Mouse (Mus musculus) hindbrain, postnatal 0 days (tissue): ENCODE measurements at regions not wholly inside any gene's neighbourhood (a gene's known extent, or its start where the extent isn't known, plus 50 kb on each side); places are given as distances from the start of the nearest gene placed in this dataset.
A peak's percentile ranks its signal among the peaks of the same experiment; 100 is the strongest.

Experiments used
- ATAC-seq: fragments of 200-750 bp; cut with Nextera tagmentation; 2 replicates; pipeline ENCODE4 v1.8.0; 2017; ENCODE audit warnings: mild to moderate bottlenecking, moderate TSS enrichment, moderate library complexity
- DNase-seq: peaks from one replicate; pipeline ENCODE4 v3.0.0-alpha.2; 2015; ENCODE audit warnings: low spot score
- H3K27ac ChIP-seq: fragments of 300-500 bp; sonication (generic); 2 replicates; pipeline ENCODE4 v1.5.1; 2014; ENCODE audit warnings: mild to moderate bottlenecking
- H3K27me3 ChIP-seq: fragments of 300-500 bp; sonication (generic); 2 replicates; pipeline ENCODE4 v1.6.1; 2014; ENCODE audit warnings: low read length, mixed read lengths; ENCODE audit not compliant: insufficient read depth
- H3K36me3 ChIP-seq: fragments of 300-500 bp; sonication (generic); 2 replicates; pipeline ENCODE4 v1.6.1; 2014; ENCODE audit warnings: low read length, mixed read lengths; ENCODE audit not compliant: insufficient read depth
- H3K4me1 ChIP-seq: fragments of 300-500 bp; sonication (generic); 2 replicates; pipeline ENCODE4 v1.6.1; 2014; ENCODE audit warnings: antibody characterized with exemption, low read length, mixed read lengths; ENCODE audit not compliant: insufficient read depth
- H3K4me2 ChIP-seq: fragments of 300-500 bp; sonication (generic); 2 replicates; pipeline ENCODE4 v1.6.1; 2014; ENCODE audit warnings: low read depth, mild to moderate bottlenecking, low read length, moderate library complexity, mixed read lengths
- H3K4me3 ChIP-seq: fragments of 300-500 bp; sonication (generic); 2 replicates; pipeline ENCODE4 v1.5.1; 2014; ENCODE audit warnings: low read length
- H3K9ac ChIP-seq: fragments of 300-500 bp; sonication (generic); replicated peaks from 2 replicates; pipeline ENCODE4 v1.6.1; 2014; ENCODE audit warnings: mild to moderate bottlenecking, low read length, moderate library complexity, mixed read lengths
- H3K9me3 ChIP-seq: fragments of 300-500 bp; sonication (generic); 2 replicates; pipeline ENCODE4 v1.6.1; 2016; ENCODE audit warnings: low read length, mixed read lengths
- CTCF ChIP-seq: IDR thresholded peaks from 2 replicates; pipeline ENCODE4 v1.5.1; 2016; ENCODE audit warnings: antibody characterized with exemption, control low read depth, low read depth
- WGBS: fragments of 180-500 bp; shearing (Covaris S2); extraction: QIAGEN DNeasy Blood & Tissue Kit; methylation state at CpG from one replicate; pipeline ENCODE4 v1.1.7; 2014; 5-methylcytosine and 5-hydroxymethylcytosine counted together

DNA sequence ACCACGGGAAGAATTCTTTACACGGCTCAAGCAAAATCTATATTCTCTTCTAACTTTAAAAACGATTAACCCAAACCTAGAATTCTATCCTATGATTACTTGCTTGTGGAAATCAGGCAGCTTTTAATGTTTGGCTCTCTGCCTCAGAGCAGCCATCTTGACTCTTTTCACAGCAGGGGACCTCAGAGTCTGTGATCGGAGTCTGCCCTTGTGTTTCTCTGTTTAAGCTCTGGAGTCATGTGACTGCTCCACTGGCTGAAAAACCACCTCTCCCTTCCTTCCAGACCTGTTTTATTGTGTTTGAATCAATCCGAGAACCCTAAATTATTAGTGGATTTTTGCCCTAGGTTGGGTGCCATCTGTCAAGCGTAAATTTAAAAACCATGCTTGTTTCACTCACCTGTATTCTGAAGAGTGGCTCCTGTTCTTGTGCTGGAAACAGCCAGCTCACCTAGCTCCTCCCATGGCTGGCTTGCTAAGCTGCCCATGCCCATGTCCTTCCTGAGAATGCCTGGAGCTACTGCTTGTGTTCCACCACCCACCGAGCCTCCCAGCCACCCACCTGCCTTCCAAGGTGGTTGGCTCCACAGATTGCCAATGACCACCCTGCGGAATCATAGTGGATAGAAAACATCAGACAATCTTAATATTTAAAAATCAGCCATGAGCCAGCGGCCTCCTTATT, 62.6 kb downstream of the Perp start:
- 85% methylated on average over 9 of the region's 9 CpGs for whole genome bisulfite sequencing
- Histone ChIP-seq H3K27me3 (no peaks in the 10 kb centered on the region), H3K27ac (no peak overlapping the region), H3K4me3 (no peak overlapping the region), H3K4me1 (no peaks in the 10 kb centered on the region), H3K9ac (no peak overlapping the region), H3K36me3 (no peaks in the 10 kb centered on the region), H3K4me2 (no peak overlapping the region), H3K9me3 (no peaks in the 10 kb centered on the region)
- DNase-seq = no peak
- TF ChIP-seq CTCF = no peak
- no peak for ATAC-seq

GRCm38 (mm10) chr10:18909307-18909706, 64.5 kb downstream of the Perp start:
- Histone ChIP-seq H3K4me2 (no peak overlapping the region), H3K36me3 (no peaks in the 10 kb centered on the region), H3K27ac (no peak overlapping the region), H3K9ac (no peak overlapping the region), H3K4me1 (no peaks in the 10 kb centered on the region), H3K9me3 (no peaks in the 10 kb centered on the region), H3K27me3 (no peaks in the 10 kb centered on the region), H3K4me3 (no peak overlapping the region)
- DNase-seq (no peak), ATAC-seq (no peak)
- WGBS = 87% methylated on average over 3 of the region's 3 CpGs
- TF ChIP-seq CTCF = no peak

GRCm38 (mm10) chr10:18910898-18911297, 66.1 kb downstream of the Perp start:
- WGBS = 10% methylated on average over 2 of the region's 2 CpGs
- H3K36me3 ChIP-seq = no peaks in the 10 kb centered on the region
- peak; percentile 57 for DNase-seq
- no peak overlapping the region for H3K27ac ChIP-seq
- no peak overlapping the region for H3K4me3 ChIP-seq
- no peaks in the 10 kb centered on the region for H3K4me1 ChIP-seq
- no peaks in the 10 kb centered on the region for H3K27me3 ChIP-seq
- no peak overlapping the region for H3K4me2 ChIP-seq
- no peak for ATAC-seq
- TF ChIP-seq CTCF = peak; percentile 60
- H3K9me3 ChIP-seq = no peaks in the 10 kb centered on the region
- no peak overlapping the region for H3K9ac ChIP-seq

- no peak overlapping the region for H3K27ac ChIP-seq
- DNase-seq (peak; percentile 80), ATAC-seq (peak; percentile 71)
- no peaks in the 10 kb centered on the region for H3K4me1 ChIP-seq
- WGBS = 66% methylated on average over 6 of the region's 6 CpGs
- no peaks in the 10 kb centered on the region for H3K9me3 ChIP-seq
- peak; percentile 56 for TF ChIP-seq CTCF
- H3K4me3 ChIP-seq = no peak overlapping the region
- H3K36me3 ChIP-seq = no peaks in the 10 kb centered on the region
- H3K4me2 ChIP-seq = no peak overlapping the region
- H3K9ac ChIP-seq = no peak overlapping the region
- H3K27me3 ChIP-seq = no peaks in the 10 kb centered on the region
Measured at GRCm38 (mm10) chr10:18917120-18917616, 72.3 kb downstream of the Perp start.

- ATAC-seq = no peak
- Histone ChIP-seq H3K36me3 (no peaks in the 10 kb centered on the region), H3K4me3 (no peak overlapping the region), H3K4me2 (no peak overlapping the region), H3K9me3 (no peaks in the 10 kb centered on the region), H3K27ac (no peak overlapping the region), H3K9ac (no peak overlapping the region), H3K27me3 (no peaks in the 10 kb centered on the region), H3K4me1 (no peaks in the 10 kb centered on the region)
- WGBS = 64% methylated on average over 3 of the region's 3 CpGs
- DNase-seq = no peak
- no peak for TF ChIP-seq CTCF
Measured at GRCm38 (mm10) chr10:18923088-18923821, 78.4 kb downstream of the Perp start.

DNA sequence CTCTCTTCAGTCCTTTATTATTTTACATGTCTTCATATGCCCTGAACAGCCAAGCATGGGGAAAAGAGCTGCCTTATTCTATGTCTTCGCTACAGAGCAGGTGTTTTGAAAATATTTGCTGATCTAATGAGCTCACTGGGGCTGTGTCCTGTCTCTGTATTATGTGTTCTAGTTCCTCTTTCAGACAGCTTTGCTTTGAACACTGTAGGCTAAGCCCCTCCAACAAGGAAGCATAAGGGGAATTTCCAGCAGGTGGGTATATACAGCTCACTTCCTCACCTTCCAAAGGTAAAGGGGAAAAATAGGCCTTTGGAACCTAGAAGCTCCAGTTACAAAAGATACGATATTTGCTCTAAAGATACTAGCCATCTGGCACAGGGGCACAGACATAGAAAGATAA, 83.0 kb downstream of the Perp start:
- no peaks in the 10 kb centered on the region for H3K9me3 ChIP-seq
- H3K4me3 ChIP-seq = no peak overlapping the region
- no peak overlapping the region for H3K9ac ChIP-seq
- H3K27me3 ChIP-seq = no peaks in the 10 kb centered on the region
- no peak overlapping the region for H3K4me2 ChIP-seq
- 88% methylated on average over 2 of the region's 2 CpGs for WGBS
- DNase-seq = no peak
- H3K4me1 ChIP-seq = no peaks in the 10 kb centered on the region
- H3K36me3 ChIP-seq = no peaks in the 10 kb centered on the region
- no peak overlapping the region for H3K27ac ChIP-seq
- ATAC-seq = no peak
- no peak for TF ChIP-seq CTCF

DNA sequence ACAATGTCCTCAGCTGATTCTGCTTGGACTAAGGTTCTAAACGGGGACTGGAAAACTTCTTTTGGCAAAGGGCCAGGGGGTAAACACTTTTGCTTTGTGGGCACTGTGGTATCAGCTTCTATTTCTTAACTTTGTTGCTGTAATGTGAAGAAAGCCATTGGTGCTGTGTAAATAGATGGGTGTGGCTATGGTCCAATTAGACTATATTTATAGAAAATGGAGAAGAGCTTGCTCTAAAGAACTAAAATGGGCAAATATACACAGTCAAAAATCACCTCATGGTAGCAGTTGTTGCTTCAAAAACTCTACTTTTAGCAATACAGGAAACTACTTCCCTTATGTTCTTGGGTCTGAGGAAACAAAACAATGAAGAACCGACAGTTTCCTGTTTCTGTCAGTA, 84.1 kb downstream of the Tnfaip3 start:
- no peak for TF ChIP-seq CTCF
- no peak for DNase-seq
- no peak overlapping the region for H3K4me3 ChIP-seq
- H3K4me2 ChIP-seq = no peak overlapping the region
- no peaks in the 10 kb centered on the region for H3K9me3 ChIP-seq
- H3K36me3 ChIP-seq = no peaks in the 10 kb centered on the region
- no peaks in the 10 kb centered on the region for H3K27me3 ChIP-seq
- ATAC-seq = no peak
- 49% methylated on average over 2 of the region's 2 CpGs for WGBS
- H3K4me1 ChIP-seq = no peaks in the 10 kb centered on the region
- H3K9ac ChIP-seq = no peak overlapping the region
- H3K27ac ChIP-seq = no peak overlapping the region
